Mouse (Mus musculus) left cerebral cortex, postnatal 14 days (tissue): ENCODE measurements at regions not wholly inside any gene's neighbourhood (a gene's known extent, or its start where the extent isn't known, plus 50 kb on each side); places are given as distances from the start of the nearest gene placed in this dataset.

Experiments used
- DNase-seq, 2 experiments: peaks; one replicate each; pipeline ENCODE4 v3.0.0; 2021 to 2022; ENCODE audit warnings: low spot score in 2 of 2, mixed read lengths in 1 of 2
- intact Hi-C: fragments of 180-260 bp; cut with DNase I; formaldehyde crosslinking; loops from one replicate; pipeline ENCODE4 v1.15.1; 2025
- microRNA-seq, 2 experiments: library from miRNA; unstranded; fragments of <30 nt; microRNA quantifications; one replicate each; pipeline ENCODE4 v1.2.0; 2022

- intact Hi-C loops, result no loop called here
- no peak for DNase-seq
Observed at GRCm38 (mm10) chr14:111429101-111429857, 245.6 kb upstream of the Slitrk5 start.

Small RNA genes lying in the stretch of these regions (microRNA-seq; reads per million reads assigned to microRNA genes)
- gene Gm22802, result 0 reads per million in 2 experiments
